Mouse (Mus musculus) thymus, adult 2 months (tissue): Measurements from ENCODE around the gene Psmd9.
"Not testable (repeated sequence)": the region's sequence is repeated elsewhere in the genome, so short reads cannot be mapped to it uniquely, and the experiment has no call there.

ENCODE experiments used
- CTCF ChIP-seq: fragments of 200-500 bp; IDR thresholded peaks from 2 replicates; pipeline ENCODE4 v1.5.1; 2012; ENCODE audit warnings: mild to moderate bottlenecking, control low read depth, low read length, moderate library complexity, borderline replicate concordance; ENCODE audit not compliant: control insufficient read depth, poor library complexity, insufficient read depth; ENCODE audit errors: extremely low read depth
- POLR2A ChIP-seq: fragments of 200-500 bp; IDR thresholded peaks from 2 replicates; pipeline ENCODE4 v1.6.1; 2012; ENCODE audit warnings: mild to moderate bottlenecking, low read length, control low read depth, moderate library complexity; ENCODE audit not compliant: control insufficient read depth, poor library complexity, insufficient read depth; ENCODE audit errors: extremely low read depth

GRCm38 (mm10) chr5:123202771-123203170 is 33.6 kb downstream of the Psmd9 start:
- TF ChIP-seq CTCF, POLR2A: not testable (repeated sequence)
